Mouse (Mus musculus) inflammation-experienced regulatory T-cells, adult 6 months (primary cell): ENCODE data around the gene Phldb2. TPM values are rescaled to one million over a fixed set of nuclear protein-coding genes. Genes with fewer than 3 reads are reported as not detected.

Source experiments
- ATAC-seq: one replicate; pipeline ENCODE4 v1.8.0; 2017
- polyA plus RNA-seq, 3 experiments: library from polyadenylated mRNA; unstranded; fragments of 100-300 nt; shearing (Covaris generic); gene quantifications; one replicate each; pipeline ENCODE4 v1.2.1; 2017

Gene Phldb2
- polyA plus RNA-seq, 3 experiments from 2014 or later = 0.15 TPM; not detected in 2

GRCm38 (mm10) chr16:45789311-45789710 lies 164.1 kb downstream of the Phldb2 start:
- ATAC-seq = no peak

GRCm38 (mm10) chr16:45787650-45788049 lies 165.7 kb downstream of the Phldb2 start:
- ATAC-seq = no peak

- peak; percentile 97 for ATAC-seq
Observed at GRCm38 (mm10) chr16:45786639-45787038, 166.8 kb downstream of the Phldb2 start.

GRCm38 (mm10) chr16:45780001-45780400 lies 173.4 kb downstream of the Phldb2 start:
- ATAC-seq = peak; percentile 77

GRCm38 (mm10) chr16:45774813-45775212 lies 178.6 kb downstream of the Phldb2 start:
- no peak for ATAC-seq

GRCm38 (mm10) chr16:45770914-45771313 lies 182.5 kb downstream of the Phldb2 start:
- no peak for ATAC-seq

- ATAC-seq = no peak
Observed at GRCm38 (mm10) chr16:45767853-45768640, 185.4 kb downstream of the Phldb2 start.

- no peak for ATAC-seq
Observed at GRCm38 (mm10) chr16:45767434-45767833, 186.0 kb downstream of the Phldb2 start.

GRCm38 (mm10) chr16:45765801-45766494 lies 187.4 kb downstream of the Phldb2 start:
- ATAC-seq = no peak

GRCm38 (mm10) chr16:45765102-45765501 lies 188.3 kb downstream of the Phldb2 start:
- no peak for ATAC-seq

GRCm38 (mm10) chr16:45762859-45763505 lies 190.4 kb downstream of the Phldb2 start:
- no peak for ATAC-seq

- no peak for ATAC-seq
Observed at GRCm38 (mm10) chr16:45761425-45761824, 192.0 kb downstream of the Phldb2 start.

- peak; percentile 53 for ATAC-seq
Observed at GRCm38 (mm10) chr16:45758726-45759269, 194.6 kb downstream of the Phldb2 start.

GRCm38 (mm10) chr16:45757421-45758078 lies 195.8 kb downstream of the Phldb2 start:
- peak; percentile 32 for ATAC-seq

- ATAC-seq = peak; percentile 91
Observed at GRCm38 (mm10) chr16:45756855-45757254, 196.5 kb downstream of the Phldb2 start.

GRCm38 (mm10) chr16:45743591-45744144 lies 209.7 kb downstream of the Phldb2 start:
- no peak for ATAC-seq

- peak; percentile 90 for ATAC-seq
Observed at GRCm38 (mm10) chr16:45742615-45743476, 210.6 kb downstream of the Phldb2 start, which contains the start of gene Abhd10. Abhd10 (minus strand) TSS chr16:45742955.

- ATAC-seq = no peak
Observed at GRCm38 (mm10) chr16:45737880-45738279, 215.5 kb downstream of the Phldb2 start.

- ATAC-seq = no peak
Observed at GRCm38 (mm10) chr16:45736724-45737123, 216.7 kb downstream of the Phldb2 start.

GRCm38 (mm10) chr16:45729163-45729562 lies 224.2 kb downstream of the Phldb2 start:
- no peak for ATAC-seq

- ATAC-seq = no peak
Observed at GRCm38 (mm10) chr16:45724742-45725102, 228.7 kb downstream of the Phldb2 start.
